ENCODE assay signal across 8 mouse cellular contexts in the genomic region with DNA sequence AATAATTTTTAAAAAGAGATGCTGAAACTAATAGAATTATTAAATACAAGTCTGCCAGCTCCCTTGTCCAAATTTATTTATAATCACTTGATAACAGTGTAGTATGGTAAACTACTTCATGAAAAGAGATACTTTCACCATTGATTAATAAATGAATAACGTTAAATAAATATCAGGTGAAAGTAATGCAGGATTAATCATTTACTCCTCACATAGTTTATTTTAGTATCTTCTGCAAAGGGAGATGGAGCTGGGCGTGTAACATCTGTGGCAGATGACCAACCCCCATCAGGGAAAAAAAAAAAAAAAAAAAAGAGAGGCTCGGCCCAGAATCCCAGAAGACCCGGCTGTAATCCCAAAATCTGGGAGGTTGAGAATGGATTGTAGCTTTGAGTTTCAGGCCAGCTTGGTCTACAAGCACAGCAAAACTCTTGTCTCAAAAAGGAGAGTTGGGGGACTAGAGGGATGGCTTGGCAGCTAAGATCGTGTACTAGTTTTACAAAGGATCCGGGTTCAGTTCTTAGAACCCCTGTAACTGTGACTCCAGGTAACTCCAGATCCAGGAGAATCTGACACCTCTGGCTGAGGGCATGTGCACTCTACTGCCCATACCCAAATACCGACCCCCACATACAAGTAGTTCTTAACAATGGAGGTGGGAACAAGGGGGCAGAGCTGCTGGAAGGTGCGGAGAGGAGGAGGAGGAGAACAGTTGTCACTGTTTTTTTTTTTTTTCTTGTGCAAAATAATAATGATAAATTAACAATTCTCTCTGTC. TPM values are rescaled to one million over a fixed set of nuclear protein-coding genes. Genes with fewer than 3 reads are reported as not detected.
DNase-seq lines count a peak whose midpoint lies in the region; ATAC-seq and TF ChIP-seq lines count a peak whose summit lies in the region.

No protein-coding gene starts in this region.

- WGBS in liver, embryonic 12.5 days (ENCODE audit: insufficient replicate concordance) = 21% methylated on average over 8 of the region's 8 CpGs

- peak overlapping the region; percentile 70 for H3K4me3 ChIP-seq in embryonic fibroblast, embryonic 13.5 days (ENCODE audit: insufficient read depth, low read length)
- peak overlapping the region; percentile 91 for H3K4me3 ChIP-seq in liver, embryonic 12.5 days

- ATAC-seq in CD4-positive, CD25-positive, alpha-beta regulatory T cell, adult 4 months = no peak
- no peak for ATAC-seq in liver, embryonic 12.5 days
- no peak for ATAC-seq in frontal cortex, adult (ENCODE audit: low TSS enrichment)

- H3K9ac ChIP-seq in liver, embryonic 12.5 days = peak overlapping the region; percentile 94

- H3K27ac ChIP-seq in embryonic fibroblast, embryonic 13.5 days (ENCODE audit: insufficient read depth, low read length) = peak overlapping the region; percentile 22; the same call in 1 of the 2 replicates
- 0 out of 2 replicates have a peak overlapping the region, but pooled peaks have one; percentile 29 for H3K27ac ChIP-seq in liver, embryonic 12.5 days

- H3K4me1 ChIP-seq in embryonic fibroblast, embryonic 13.5 days (ENCODE audit: control insufficient read depth, insufficient read depth, low read length) = peaks cover 5% of the 10 kb centered on the region
- H3K4me1 ChIP-seq in liver, embryonic 12.5 days = peaks cover 23% of the 10 kb centered on the region

- no peaks in the 10 kb centered on the region for H3K9me3 ChIP-seq in liver, embryonic 12.5 days (replicated peaks)

- no peak for TF ChIP-seq POLR2A in embryonic fibroblast, embryonic 13.5 days (IDR thresholded peaks at IDR 0.05; ENCODE audit: low read depth, low read length)

- H3K36me3 ChIP-seq in liver, embryonic 12.5 days = peaks cover 47% of the 10 kb centered on the region

- DNase-seq in CD4-positive, CD25-positive, alpha-beta regulatory T cell, adult 2 months (ENCODE audit: low read depth, low spot score) = peak; percentile 10
- peak; percentile 60 for DNase-seq in 3T3-L1 (ENCODE audit: low read depth, low spot score)
- DNase-seq in thymus, postnatal 25 days = no peak
- no peak for DNase-seq in yolk sac, embryonic 10.5 days (ENCODE audit: low spot score)

- H3K4me2 ChIP-seq in liver, embryonic 12.5 days = peak overlapping the region; percentile 87

- H3K27me3 ChIP-seq in liver, embryonic 12.5 days (replicated peaks) = no peaks in the 10 kb centered on the region

- TF ChIP-seq CTCF in embryonic fibroblast, embryonic 13.5 days (IDR thresholded peaks at IDR 0.05; ENCODE audit: borderline replicate concordance, insufficient read depth, low read length) = no peak

RNA-seq across cellular contexts. Expression of gene Timmdc1, which starts 1.1 kb away (rescaled TPM):
- polyA plus RNA-seq in CD4-positive, CD25-positive, alpha-beta regulatory T cell, adult 4 months (2017; shearing (Covaris generic)) = 10 to 100 TPM; 12.0 to 18.2 TPM
- polyA plus RNA-seq in embryonic fibroblast, embryonic 13.5 days (2011; ENCODE audit: insufficient read length, low read depth, missing spikeins) = 29.0 and 38.0 TPM in 2 replicates
- 19.7 and 19.9 TPM in 2 replicates for polyA plus RNA-seq in liver, embryonic 12.5 days (2016; fragmentation: Nextera tagmentation; extraction: Ambion mirVana)

RNA-seq across cellular contexts. Expression of gene Poglut1, which starts 28.7 kb away (rescaled TPM):
- 10 to 100 TPM; 32.1 to 38.5 TPM for polyA plus RNA-seq in CD4-positive, CD25-positive, alpha-beta regulatory T cell, adult 4 months (2017; shearing (Covaris generic))
- polyA plus RNA-seq in embryonic fibroblast, embryonic 13.5 days (2011; ENCODE audit: insufficient read length, low read depth, missing spikeins) = 64.5 and 67.0 TPM in 2 replicates
- polyA plus RNA-seq in liver, embryonic 12.5 days (2016; fragmentation: Nextera tagmentation; extraction: Ambion mirVana) = 17.7 and 18.3 TPM in 2 replicates

RNA-seq across cellular contexts. Expression of gene Tmem39a, which starts 37.1 kb away (rescaled TPM):
- polyA plus RNA-seq in CD4-positive, CD25-positive, alpha-beta regulatory T cell, adult 4 months (2017; shearing (Covaris generic)) = 10 to 100 TPM; 36.0 to 37.2 TPM
- polyA plus RNA-seq in embryonic fibroblast, embryonic 13.5 days (2011; ENCODE audit: insufficient read length, low read depth, missing spikeins) = 127 and 143 TPM in 2 replicates
- 41.3 and 48.6 TPM in 2 replicates for polyA plus RNA-seq in liver, embryonic 12.5 days (2016; fragmentation: Nextera tagmentation; extraction: Ambion mirVana)

Comparison
In these comparisons a context has a peak if more than half of its experiments do, and no peak if none do; other contexts are left out.
1. DNase-seq: peak in CD4-positive, CD25-positive, alpha-beta regulatory T cell, adult 2 months (single experiment) and 3T3-L1 (single experiment); none in thymus, postnatal 25 days (single experiment) and yolk sac, embryonic 10.5 days (single experiment).